Mouse (Mus musculus): ENCODE data around the gene Hist1h2ah.
A peak's percentile ranks its signal among the peaks of the same experiment; 100 is the strongest.
"Not testable (repeated sequence)": the region's sequence is repeated elsewhere in the genome, so short reads cannot be mapped to it uniquely, and the experiment has no call there.

Hist1h2ah gene

GRCm38 (mm10) chr13:22035267-22036148 lies at the start of gene Hist1h2ah, which contains the start of gene Hist1h2bk:
Hist1h2ah (minus strand) TSS chr13:22035568.
Hist1h2bk (plus strand) TSS chr13:22035870.
- peak; percentile 92 for DNase-seq

GRCm38 (mm10) chr13:22084140-22084539 lies 48.8 kb upstream of the Hist1h2ah start, which contains the start of gene Vmn1r188:
Vmn1r188 (plus strand) TSS chr13:22084440.
- not testable (repeated sequence) for DNase-seq

- DNase-seq = no peak
Measured at GRCm38 (mm10) chr13:22063468-22063867, 28.1 kb upstream of the Hist1h2ah start.

- no peak for DNase-seq
Measured at GRCm38 (mm10) chr13:22061422-22061821, 26.1 kb upstream of the Hist1h2ah start.

GRCm38 (mm10) chr13:22053754-22054153 lies 18.4 kb upstream of the Hist1h2ah start:
- no peak for DNase-seq

- no peak for DNase-seq
Measured at GRCm38 (mm10) chr13:22051523-22051859, 16.1 kb upstream of the Hist1h2ah start.

GRCm38 (mm10) chr13:22050591-22051522 lies 15.5 kb upstream of the Hist1h2ah start:
- DNase-seq = peak; percentile 95

GRCm38 (mm10) chr13:22049737-22050440 lies 14.5 kb upstream of the Hist1h2ah start:
- peak; percentile 41 for DNase-seq

GRCm38 (mm10) chr13:22049041-22049440 lies 13.7 kb upstream of the Hist1h2ah start:
- no peak for DNase-seq

GRCm38 (mm10) chr13:22045311-22045710 lies 9.9 kb upstream of the Hist1h2ah start:
- DNase-seq = no peak

- DNase-seq = no peak
Measured at GRCm38 (mm10) chr13:22044432-22045155, 9.2 kb upstream of the Hist1h2ah start.

GRCm38 (mm10) chr13:22043503-22044431 lies 8.4 kb upstream of the Hist1h2ah start:
- DNase-seq = peak; percentile 46

GRCm38 (mm10) chr13:22042568-22043502 lies 7.5 kb upstream of the Hist1h2ah start, which contains the start of the genes Hist1h2ag and Hist1h2bj:
Hist1h2ag (minus strand) TSS chr13:22042944.
Hist1h2bj (plus strand) TSS chr13:22043214.
- DNase-seq = peak; percentile 94

GRCm38 (mm10) chr13:22041651-22042567 lies 6.5 kb upstream of the Hist1h2ah start:
- DNase-seq = no peak

- DNase-seq = peak; percentile 96
Measured at GRCm38 (mm10) chr13:22041142-22041536, 5.8 kb upstream of the Hist1h2ah start, which contains the start of gene Hist1h4i. Hist1h4i (minus strand) TSS chr13:22041362.

- DNase-seq = no peak
Measured at GRCm38 (mm10) chr13:22040464-22041141, 5.2 kb upstream of the Hist1h2ah start.

- no peak for DNase-seq
Measured at GRCm38 (mm10) chr13:22039951-22040463, 4.6 kb upstream of the Hist1h2ah start.
